ENCODE assay signal across 8 mouse cellular contexts in genomic region chr13:59557185-59557985, GRCm38 (mm10). TPM values are rescaled to one million over a fixed set of nuclear protein-coding genes. Genes with fewer than 3 reads are reported as not detected.
DNase-seq lines count a peak whose midpoint lies in the region; ATAC-seq and TF ChIP-seq lines count a peak whose summit lies in the region.

No protein-coding gene starts in this region.

- peak; percentile 89 for ATAC-seq in activated CD4-positive, CD25-positive, alpha-beta regulatory T cell, adult 4 months
- ATAC-seq in common myeloid progenitor, adult 5-6 weeks (replicated peaks; ENCODE audit: low read depth, poor library complexity, severe bottlenecking), result peak; percentile 70
- ATAC-seq in hindbrain, postnatal 0 days, result peak; percentile 92

- H3K9ac ChIP-seq in hindbrain, postnatal 0 days (replicated peaks; ENCODE audit: low read length), result peak overlapping the region; percentile 84

- intact Hi-C loops in gastrocnemius, adult 2 months (cut with DNase I), result loop anchor here (2.0 kb wide), 1 partner anchor 27 kb away; the partner anchor contains the start of genes Agtpbp1 and Naa35
- intact Hi-C loops in left cerebral cortex, adult 2 months (cut with DNase I), result loop anchor here (1.0 kb wide), 1 partner anchor 28 kb away; the partner anchor contains the start of genes Agtpbp1 and Naa35

- H3K27me3 ChIP-seq in hindbrain, postnatal 0 days (ENCODE audit: insufficient read depth, low read length), result no peaks in the 10 kb centered on the region

- TF ChIP-seq CTCF in gastrocnemius, adult 2 months (IDR thresholded peaks at IDR 0.05), result no peak
- TF ChIP-seq CTCF in hindbrain, postnatal 0 days (IDR thresholded peaks at IDR 0.05; ENCODE audit: low read depth), result no peak
- TF ChIP-seq CTCF in left cerebral cortex, adult 2 months (IDR thresholded peaks at IDR 0.05), result no peak

- H3K27ac ChIP-seq in gastrocnemius, adult 2 months, result peak overlapping the region; percentile 92
- H3K27ac ChIP-seq in hindbrain, postnatal 0 days, result peak overlapping the region; percentile 80
- peak overlapping the region; percentile 89 for H3K27ac ChIP-seq in left cerebral cortex, adult 2 months
- peak overlapping the region; percentile 36; the same call in 1 of the 2 replicates for H3K27ac ChIP-seq in macrophage

- H3K79me2 ChIP-seq in macrophage (ENCODE audit: inconsistent target), result peaks cover 43% of the 10 kb centered on the region

- H3K9me3 ChIP-seq in hindbrain, postnatal 0 days (ENCODE audit: low read length), result no peaks in the 10 kb centered on the region

- peak overlapping the region; percentile 95 for H3K4me2 ChIP-seq in hindbrain, postnatal 0 days (ENCODE audit: low read depth, low read length)

- peaks cover 13% of the 10 kb centered on the region for H3K4me1 ChIP-seq in hindbrain, postnatal 0 days (ENCODE audit: insufficient read depth, low read length)

- peak; percentile 96 for DNase-seq in gastrocnemius, adult 2 months
- DNase-seq in hindbrain, postnatal 0 days (ENCODE audit: low spot score), result peak; percentile 96
- peak; percentile 91 to 92 for DNase-seq in left cerebral cortex, adult 2 months (ENCODE audit: extremely low spot score in 1 of 2, low spot score in 2 of 2)
- peak; percentile 91 for DNase-seq in right cerebral cortex, adult 18-20 months
- peak; percentile 81 for DNase-seq in urinary bladder, adult 2 months (ENCODE audit: low spot score)

- 2% methylated on average over 29 of the region's 73 CpGs for WGBS in hindbrain, postnatal 0 days
- under 1% methylated on average over 33 of the region's 73 CpGs for WGBS in macrophage (ENCODE audit: missing documents)

- H3K36me3 ChIP-seq in hindbrain, postnatal 0 days (ENCODE audit: insufficient read depth, low read length), result no peaks in the 10 kb centered on the region
- H3K36me3 ChIP-seq in macrophage (ENCODE audit: inconsistent target), result no peaks in the 10 kb centered on the region

- peak overlapping the region; percentile 96 for H3K4me3 ChIP-seq in gastrocnemius, adult 2 months
- peak overlapping the region; percentile 83 for H3K4me3 ChIP-seq in hindbrain, postnatal 0 days (ENCODE audit: low read length)
- H3K4me3 ChIP-seq in left cerebral cortex, adult 2 months, result peak overlapping the region; percentile 92
- H3K4me3 ChIP-seq in macrophage (ENCODE audit: inconsistent target), result peak overlapping the region; percentile 46

RNA-seq across cellular contexts. Expression of gene Agtpbp1, which starts 27.6 kb away (rescaled TPM):
- 10 to 100 TPM; 10.1 to 15.6 TPM for polyA plus RNA-seq in activated CD4-positive, CD25-positive, alpha-beta regulatory T cell, adult 4 months (2017; shearing (Covaris generic))
- total RNA-seq in common myeloid progenitor, adult 5-6 weeks (2017), result 56.3 and 72.4 TPM in 2 replicates
- 10 to 100 TPM; 59.1 to 71.0 TPM for total RNA-seq in gastrocnemius, adult 2 months (2021)
- total RNA-seq in hindbrain, postnatal 0 days (2014; rRNA removed), result 107 and 128 TPM in 2 replicates
- 65.6 and 72.1 TPM in 2 replicates for polyA plus RNA-seq in hindbrain, postnatal 0 days (2015; fragmentation: Nextera tagmentation; extraction: Ambion mirVana)
- total RNA-seq in left cerebral cortex, adult 2 months (2021), result 100 to 1,000 TPM; 352 to 357 TPM
- total RNA-seq in macrophage (2018; cell fraction: chromatin; rRNA removed), result 100 to 1,000 TPM in 7 of 26 experiments, 10 to 100 TPM in 19; 45.9 to 128 (median 83.1) TPM
- total RNA-seq in macrophage (2018; cell fraction: cytosol; rRNA removed), result 10 to 100 TPM; 13.3 to 28.0 (median 20.2) TPM
- 10 to 100 TPM; 26.1 to 90.3 (median 45.8) TPM for total RNA-seq in macrophage (2018; cell fraction: nucleus; rRNA removed)
- 12.0 to 24.6 TPM (median 20.9 TPM) in 3 replicates for polyA plus RNA-seq in macrophage (2018)
- polyA plus RNA-seq in urinary bladder, adult 2 months (2012; rRNA removed), result 19.2 and 23.0 TPM in 2 replicates

RNA-seq across cellular contexts. Expression of gene Naa35, which starts 27.7 kb away (rescaled TPM):
- 10 to 100 TPM; 79.9 to 87.5 TPM for polyA plus RNA-seq in activated CD4-positive, CD25-positive, alpha-beta regulatory T cell, adult 4 months (2017; shearing (Covaris generic))
- total RNA-seq in common myeloid progenitor, adult 5-6 weeks (2017), result 37.3 and 68.3 TPM in 2 replicates
- total RNA-seq in gastrocnemius, adult 2 months (2021), result 10 to 100 TPM; 29.2 to 32.7 TPM
- total RNA-seq in hindbrain, postnatal 0 days (2014; rRNA removed), result 98.5 and 99.9 TPM in 2 replicates
- 99.6 and 118 TPM in 2 replicates for polyA plus RNA-seq in hindbrain, postnatal 0 days (2015; fragmentation: Nextera tagmentation; extraction: Ambion mirVana)
- 10 to 100 TPM; 95.1 to 98.1 TPM for total RNA-seq in left cerebral cortex, adult 2 months (2021)
- 10 to 100 TPM; 24.2 to 94.7 (median 65.5) TPM for total RNA-seq in macrophage (2018; cell fraction: chromatin; rRNA removed)
- total RNA-seq in macrophage (2018; cell fraction: cytosol; rRNA removed), result 10 to 100 TPM; 13.4 to 26.1 (median 17.1) TPM
- total RNA-seq in macrophage (2018; cell fraction: nucleus; rRNA removed), result 10 to 100 TPM; 14.2 to 76.2 (median 41.6) TPM
- 16.4 to 23.6 TPM (median 20.1 TPM) in 3 replicates for polyA plus RNA-seq in macrophage (2018)
- polyA plus RNA-seq in urinary bladder, adult 2 months (2012; rRNA removed), result 45.8 and 49.5 TPM in 2 replicates

Comparison
In these comparisons a context has a peak if more than half of its experiments do, and no peak if none do; other contexts are left out.
1. Peak in every context shown above with its lines: DNase-seq, ATAC-seq, H3K4me3 ChIP-seq and H3K27ac ChIP-seq.
2. H3K27ac ChIP-seq: peak in every context shown above with its lines; median percentile 92 in gastrocnemius, adult 2 months; 89 in left cerebral cortex, adult 2 months; 80 in hindbrain, postnatal 0 days; 36 in macrophage.
3. H3K4me3 ChIP-seq: peak in every context shown above with its lines; median percentile 96 in gastrocnemius, adult 2 months; 92 in left cerebral cortex, adult 2 months; 83 in hindbrain, postnatal 0 days; 46 in macrophage.